Mouse (Mus musculus) neural tube, embryonic 12.5 days (tissue): ENCODE measurements around the gene Sun1. TPM values are rescaled to one million over a fixed set of nuclear protein-coding genes. Genes with fewer than 3 reads are reported as not detected.

Experiments used
- ATAC-seq: fragments of 200-750 bp; cut with Nextera tagmentation; 2 replicates; pipeline ENCODE4 v1.8.0; 2017; ENCODE audit warnings: low read depth, mild to moderate bottlenecking, moderate TSS enrichment, moderate library complexity; ENCODE audit not compliant: low FRiP score
- H3K27ac ChIP-seq: fragments of 300-500 bp; sonication (generic); 2 replicates; pipeline ENCODE4 v1.5.1; 2016
- H3K27me3 ChIP-seq: fragments of 300-500 bp; sonication (generic); replicated peaks from 2 replicates; pipeline ENCODE4 v1.6.1; 2016; ENCODE audit warnings: mild to moderate bottlenecking
- H3K36me3 ChIP-seq: fragments of 300-500 bp; sonication (generic); 2 replicates; pipeline ENCODE4 v1.6.1; 2016; ENCODE audit warnings: mild to moderate bottlenecking
- H3K4me1 ChIP-seq: fragments of 300-500 bp; sonication (generic); 2 replicates; pipeline ENCODE4 v1.6.1; 2016
- H3K4me2 ChIP-seq: fragments of 300-500 bp; sonication (generic); replicated peaks from 2 replicates; pipeline ENCODE4 v1.6.1; 2016; ENCODE audit warnings: mild to moderate bottlenecking
- H3K4me3 ChIP-seq: fragments of 300-500 bp; sonication (generic); 2 replicates; pipeline ENCODE4 v1.5.1; 2016
- H3K9ac ChIP-seq: fragments of 300-500 bp; sonication (generic); 2 replicates; pipeline ENCODE4 v1.6.1; 2016; ENCODE audit warnings: mild to moderate bottlenecking
- H3K9me3 ChIP-seq: fragments of 300-500 bp; sonication (generic); 2 replicates; pipeline ENCODE4 v1.6.1; 2016; ENCODE audit warnings: mild to moderate bottlenecking
- WGBS: fragments of 180-500 bp; shearing (Covaris S2); methylation state at CpG from one replicate; pipeline ENCODE4 v1.1.7; 2016; 5-methylcytosine and 5-hydroxymethylcytosine counted together
- polyA plus RNA-seq: library from polyadenylated mRNA; unstranded; fragments of >200 nt; fragmentation: Nextera tagmentation; extraction: Ambion mirVana; gene quantifications from 2 replicates; pipeline ENCODE4 v1.2.1, GENCODE M21; 2016

Gene Sun1
- polyA plus RNA-seq, 1 experiment from 2014 or later, result 50.1 TPM

- H3K36me3 ChIP-seq, result no peaks in the 10 kb centered on the region
- no peaks in the 10 kb centered on the region for H3K9me3 ChIP-seq
- 77% methylated on average over 2 of the region's 2 CpGs for WGBS
- no peak overlapping the region for H3K4me3 ChIP-seq
- no peaks in the 10 kb centered on the region for H3K27me3 ChIP-seq
- no peak overlapping the region for H3K27ac ChIP-seq
- H3K4me2 ChIP-seq, result no peak overlapping the region
- H3K9ac ChIP-seq, result no peak overlapping the region
- no peaks in the 10 kb centered on the region for H3K4me1 ChIP-seq
- ATAC-seq, result no peak
Observed at GRCm38 (mm10) chr5:139294089-139294488, 93.7 kb downstream of the Sun1 start.

- Histone ChIP-seq H3K9ac (no peak overlapping the region), H3K4me2 (no peak overlapping the region), H3K9me3 (no peaks in the 10 kb centered on the region), H3K4me3 (no peak overlapping the region), H3K36me3 (no peaks in the 10 kb centered on the region), H3K4me1 (no peaks in the 10 kb centered on the region), H3K27ac (no peak overlapping the region), H3K27me3 (no peaks in the 10 kb centered on the region; the same call in 1 of the 2 replicates)
- no peak for ATAC-seq
- 89% methylated on average over 10 of the region's 10 CpGs for WGBS
Observed at GRCm38 (mm10) chr5:139297092-139297491, 96.7 kb downstream of the Sun1 start.

GRCm38 (mm10) chr5:139297745-139298144 is 97.3 kb downstream of the Sun1 start:
- H3K4me2 ChIP-seq, result no peak overlapping the region
- no peaks in the 10 kb centered on the region for H3K36me3 ChIP-seq
- no peak for ATAC-seq
- H3K4me3 ChIP-seq, result no peak overlapping the region
- H3K4me1 ChIP-seq, result no peaks in the 10 kb centered on the region
- H3K27ac ChIP-seq, result no peak overlapping the region
- no peaks in the 10 kb centered on the region; the same call in 1 of the 2 replicates for H3K27me3 ChIP-seq
- no peaks in the 10 kb centered on the region for H3K9me3 ChIP-seq
- WGBS, result 79% methylated on average over 5 of the region's 5 CpGs
- no peak overlapping the region for H3K9ac ChIP-seq

Other genes starting within 250 kb of the Sun1 start
- gene Pdgfa, start 203.3 kb upstream of the Sun1 start, polyA plus RNA-seq, result 12.1 and 13.8 TPM in 2 replicates
- 90.0 and 97.4 TPM in 2 replicates for gene Prkar1b, start 50.6 kb upstream of the Sun1 start, polyA plus RNA-seq
- gene Dnaaf5, start 50.4 kb upstream of the Sun1 start, polyA plus RNA-seq, result 5.6 and 7.4 TPM in 2 replicates
- 129 and 132 TPM in 2 replicates for gene Get4, start 51.7 kb downstream of the Sun1 start, polyA plus RNA-seq
- 25.0 and 31.7 TPM in 2 replicates for gene Adap1, start 125.0 kb downstream of the Sun1 start, polyA plus RNA-seq
- 124 and 127 TPM in 2 replicates for gene Cox19, start 150.8 kb downstream of the Sun1 start, polyA plus RNA-seq
- gene Cyp2w1, start 152.0 kb downstream of the Sun1 start, polyA plus RNA-seq, result 0.13 TPM in 1 of 2 replicates, not detected in the other
- gene Gpr146, start 177.1 kb downstream of the Sun1 start, polyA plus RNA-seq, result 1.9 and 2.3 TPM in 2 replicates
- gene C130050O18Rik, start 204.6 kb downstream of the Sun1 start, polyA plus RNA-seq, result 0.20 and 0.33 TPM in 2 replicates
- gene Gper1, start 222.5 kb downstream of the Sun1 start, polyA plus RNA-seq, result 7.2 and 7.8 TPM in 2 replicates